Mouse (Mus musculus): ENCODE data around the gene Fam53b. TPM values are rescaled to one million over a fixed set of nuclear protein-coding genes. Genes with fewer than 3 reads are reported as not detected.
A peak's percentile ranks its signal among the peaks of the same experiment; 100 is the strongest.

The Fam53b gene
- polyA plus RNA-seq, 1 experiment from 2014 or later, result 20.4 TPM

DNA sequence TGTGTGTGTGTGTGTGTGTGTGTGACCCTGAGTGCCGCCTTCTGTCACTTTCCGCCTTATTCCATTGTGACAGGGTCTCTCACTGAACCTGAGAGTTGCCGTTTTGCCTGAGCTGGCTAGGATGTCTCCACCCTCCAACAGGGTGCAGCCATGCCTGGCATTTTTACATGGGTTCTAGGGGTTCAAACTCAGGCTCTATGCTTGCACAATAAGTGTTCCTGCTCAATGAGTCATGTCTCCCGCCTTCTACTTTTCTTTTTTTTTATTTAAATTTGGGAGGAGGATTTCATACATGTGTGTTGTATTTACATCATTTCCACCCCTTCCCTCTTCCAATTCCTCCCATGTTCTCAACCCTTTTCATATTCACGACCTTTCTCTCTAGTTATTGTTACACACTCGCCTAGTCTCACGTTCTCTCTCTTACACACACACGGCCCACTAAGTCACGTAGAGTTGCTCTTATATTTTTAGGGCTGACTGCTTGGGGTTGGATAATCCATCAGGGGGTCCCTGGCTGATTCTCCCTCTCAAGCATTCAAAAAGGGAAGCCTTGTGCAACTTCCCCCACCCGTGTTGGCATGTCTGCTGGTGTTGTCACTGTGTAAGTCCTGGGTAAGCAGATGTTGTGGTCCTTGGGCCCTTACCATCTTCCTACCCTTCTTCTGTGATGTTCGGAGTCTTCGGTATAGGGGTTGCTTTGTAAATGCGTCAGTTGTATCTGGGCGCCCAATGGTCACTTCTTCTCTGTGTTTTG is 122.8 kb downstream of the Fam53b start:
- Histone ChIP-seq H3K27me3 (replicated peaks; ENCODE audit: control insufficient read depth, insufficient read depth, low read length) (no peaks in the 10 kb centered on the region), H3K4me1 (replicated peaks; ENCODE audit: control insufficient read depth, insufficient read depth, low read length) (peaks cover 15% of the 10 kb centered on the region), H3K4me2 (ENCODE audit: low read length) (no peak overlapping the region), H3K9me3 (ENCODE audit: control insufficient read depth, low read length) (no peaks in the 10 kb centered on the region), H3K36me3 (ENCODE audit: control insufficient read depth, insufficient read depth, low read length) (no peaks in the 10 kb centered on the region), H3K4me3 (ENCODE audit: low read depth, low read length) (no peak overlapping the region), H3K27ac (ENCODE audit: low read depth) (no peak overlapping the region), H3K9ac (ENCODE audit: low read length) (no peak overlapping the region)
- no peak for DNase-seq (ENCODE audit: low spot score)
- no peak for ATAC-seq (replicated peaks; ENCODE audit: low FRiP score, low TSS enrichment, low read depth)
- WGBS, result 91% methylated on average over 14 of the region's 14 CpGs

DNA sequence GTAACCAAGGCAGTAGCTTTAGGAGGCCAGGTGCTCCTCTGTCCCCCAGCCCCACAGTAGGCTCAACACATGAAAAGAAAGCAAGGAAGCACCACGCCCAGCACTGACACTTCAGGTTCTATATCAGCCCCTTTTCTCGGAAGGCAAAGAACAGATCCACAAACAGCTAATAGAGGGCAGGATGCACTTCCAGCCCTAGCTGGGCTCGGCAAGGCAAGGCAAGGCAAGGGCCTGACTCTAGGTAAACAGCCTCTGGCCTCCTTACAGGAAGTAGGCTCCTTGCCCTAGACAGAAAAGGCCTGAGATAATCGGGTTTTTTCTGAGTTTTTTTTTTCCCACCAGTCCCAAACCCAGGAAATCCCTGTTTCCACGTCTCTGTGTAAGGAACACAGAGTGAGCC is 124.0 kb downstream of the Fam53b start:
- Histone ChIP-seq H3K36me3 (ENCODE audit: control insufficient read depth, insufficient read depth, low read length) (no peaks in the 10 kb centered on the region), H3K9ac (ENCODE audit: low read length) (no peak overlapping the region), H3K4me2 (ENCODE audit: low read length) (no peak overlapping the region), H3K27me3 (replicated peaks; ENCODE audit: control insufficient read depth, insufficient read depth, low read length) (no peaks in the 10 kb centered on the region), H3K9me3 (ENCODE audit: control insufficient read depth, low read length) (no peaks in the 10 kb centered on the region), H3K4me3 (ENCODE audit: low read depth, low read length) (no peak overlapping the region), H3K4me1 (replicated peaks; ENCODE audit: control insufficient read depth, insufficient read depth, low read length) (peaks cover 15% of the 10 kb centered on the region), H3K27ac (ENCODE audit: low read depth) (no peak overlapping the region)
- 43% methylated on average over 5 of the region's 5 CpGs for WGBS
- ATAC-seq (replicated peaks; ENCODE audit: low FRiP score, low TSS enrichment, low read depth) (no peak), DNase-seq (ENCODE audit: low spot score) (no peak)

DNA sequence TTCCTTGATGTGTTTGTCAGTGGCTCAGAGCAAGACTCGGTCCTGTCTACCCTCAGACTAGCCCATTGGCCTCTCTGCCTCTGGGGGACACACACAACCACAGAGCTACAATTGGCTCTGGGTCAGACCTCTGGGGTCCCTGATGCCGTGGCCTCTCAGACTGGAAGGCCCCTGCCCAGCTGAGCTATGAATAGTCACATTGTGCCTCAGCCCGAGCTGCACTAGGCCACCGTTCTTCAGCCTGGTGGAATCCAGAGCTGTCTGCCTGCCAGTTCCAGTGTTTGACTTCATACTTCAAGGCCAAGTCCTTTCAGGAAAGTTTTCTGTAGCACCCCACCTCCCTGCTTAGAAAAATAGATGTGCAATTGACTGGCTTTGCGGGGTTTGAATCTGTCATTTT is 125.0 kb downstream of the Fam53b start:
- DNase-seq (ENCODE audit: low spot score), result no peak
- H3K4me3 ChIP-seq (ENCODE audit: low read depth, low read length), result no peak overlapping the region
- H3K4me1 ChIP-seq (replicated peaks; ENCODE audit: control insufficient read depth, insufficient read depth, low read length), result peaks cover 15% of the 10 kb centered on the region
- H3K27ac ChIP-seq (ENCODE audit: low read depth), result no peak overlapping the region
- H3K9me3 ChIP-seq (ENCODE audit: control insufficient read depth, low read length), result no peaks in the 10 kb centered on the region
- 70% methylated on average over 5 of the region's 5 CpGs for WGBS
- H3K27me3 ChIP-seq (replicated peaks; ENCODE audit: control insufficient read depth, insufficient read depth, low read length), result no peaks in the 10 kb centered on the region
- no peak overlapping the region for H3K4me2 ChIP-seq (ENCODE audit: low read length)
- H3K9ac ChIP-seq (ENCODE audit: low read length), result no peak overlapping the region
- no peak for ATAC-seq (replicated peaks; ENCODE audit: low FRiP score, low TSS enrichment, low read depth)
- H3K36me3 ChIP-seq (ENCODE audit: control insufficient read depth, insufficient read depth, low read length), result no peaks in the 10 kb centered on the region

DNA sequence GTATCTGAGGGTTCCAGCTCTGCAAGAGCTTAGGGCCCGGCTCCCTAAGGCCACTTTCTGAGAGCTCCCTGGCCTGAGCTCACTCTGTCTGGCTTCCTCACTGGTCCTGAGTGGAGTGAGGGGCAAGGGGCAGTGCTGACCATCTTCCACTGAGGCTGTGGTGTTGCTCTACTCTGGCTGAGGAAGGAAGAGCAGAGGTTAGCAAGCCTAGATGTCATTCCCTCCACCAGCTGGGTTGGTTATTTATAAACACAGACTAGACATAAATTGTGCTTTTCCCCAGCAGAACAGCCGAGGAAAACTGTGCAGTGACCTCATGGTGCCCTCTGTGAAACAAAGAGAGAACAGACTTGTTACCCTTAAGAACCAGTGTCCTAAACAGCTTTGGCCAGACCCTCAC is 125.8 kb downstream of the Fam53b start:
- Histone ChIP-seq H3K27ac (ENCODE audit: low read depth) (peak overlapping the region; percentile 0; the same call in 1 of the 2 replicates), H3K36me3 (ENCODE audit: control insufficient read depth, insufficient read depth, low read length) (no peaks in the 10 kb centered on the region), H3K4me1 (replicated peaks; ENCODE audit: control insufficient read depth, insufficient read depth, low read length) (peaks cover 15% of the 10 kb centered on the region), H3K4me2 (ENCODE audit: low read length) (no peak overlapping the region), H3K4me3 (ENCODE audit: low read depth, low read length) (no peak overlapping the region), H3K9me3 (ENCODE audit: control insufficient read depth, low read length) (no peaks in the 10 kb centered on the region), H3K9ac (ENCODE audit: low read length) (no peak overlapping the region), H3K27me3 (replicated peaks; ENCODE audit: control insufficient read depth, insufficient read depth, low read length) (no peaks in the 10 kb centered on the region)
- 18% methylated on average over 2 of the region's 2 CpGs for WGBS
- 0 out of 2 replicates have a peak, but pooled peaks have one; percentile 8 for ATAC-seq (replicated peaks; ENCODE audit: low FRiP score, low TSS enrichment, low read depth)
- no peak for DNase-seq (ENCODE audit: low spot score)

DNA sequence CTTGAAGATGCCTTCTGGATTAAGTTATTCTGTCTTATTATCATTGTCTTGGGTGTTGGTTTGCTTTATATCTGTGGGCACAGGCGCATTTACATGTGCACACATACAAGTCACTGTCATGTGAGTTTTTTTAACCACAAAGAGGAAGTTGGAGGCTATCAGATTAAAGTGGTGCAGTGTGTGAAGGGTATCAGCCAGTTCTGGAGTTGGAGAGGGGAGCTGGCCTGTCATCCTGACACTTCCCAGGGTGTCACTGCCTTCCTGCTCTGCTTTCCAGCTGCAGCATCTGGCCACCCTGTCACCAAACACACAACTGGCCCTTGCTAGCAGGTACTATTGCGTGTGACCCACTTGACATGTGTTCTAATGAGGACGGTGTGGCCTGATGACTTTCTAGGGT is 127.2 kb downstream of the Fam53b start:
- Histone ChIP-seq H3K9ac (ENCODE audit: low read length) (no peak overlapping the region), H3K9me3 (ENCODE audit: control insufficient read depth, low read length) (no peaks in the 10 kb centered on the region), H3K36me3 (ENCODE audit: control insufficient read depth, insufficient read depth, low read length) (no peaks in the 10 kb centered on the region), H3K4me3 (ENCODE audit: low read depth, low read length) (no peak overlapping the region), H3K27me3 (replicated peaks; ENCODE audit: control insufficient read depth, insufficient read depth, low read length) (no peaks in the 10 kb centered on the region), H3K4me2 (ENCODE audit: low read length) (no peak overlapping the region), H3K27ac (ENCODE audit: low read depth) (no peak overlapping the region), H3K4me1 (replicated peaks; ENCODE audit: control insufficient read depth, insufficient read depth, low read length) (peaks cover 15% of the 10 kb centered on the region)
- WGBS, result 90% methylated on average over 3 of the region's 3 CpGs
- ATAC-seq (replicated peaks; ENCODE audit: low FRiP score, low TSS enrichment, low read depth) (no peak), DNase-seq (ENCODE audit: low spot score) (no peak)

DNA sequence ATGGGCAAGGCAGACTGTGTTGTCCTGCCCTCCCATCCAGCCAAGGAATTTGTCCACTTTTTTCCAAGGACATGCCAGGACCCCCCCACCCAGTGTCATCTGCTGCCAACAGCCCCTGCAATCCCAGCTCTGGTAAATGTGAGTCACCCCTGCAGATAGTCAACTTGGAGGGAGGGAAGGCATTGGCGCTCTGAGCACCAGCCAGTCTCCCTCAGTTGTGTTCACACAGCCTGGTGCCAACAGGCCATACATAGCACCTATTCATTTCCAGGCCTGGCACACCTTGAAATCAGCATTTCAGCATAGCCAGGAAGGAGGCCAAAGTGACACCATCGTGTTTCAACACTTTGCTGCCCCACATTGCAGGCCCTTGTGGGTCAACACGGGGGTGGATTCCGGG is 129.8 kb downstream of the Fam53b start:
- 89% methylated on average over 4 of the region's 4 CpGs for WGBS
- no peak for DNase-seq (ENCODE audit: low spot score)
- ATAC-seq (replicated peaks; ENCODE audit: low FRiP score, low TSS enrichment, low read depth), result no peak
- no peaks in the 10 kb centered on the region for H3K27me3 ChIP-seq (replicated peaks; ENCODE audit: control insufficient read depth, insufficient read depth, low read length)
- H3K36me3 ChIP-seq (ENCODE audit: control insufficient read depth, insufficient read depth, low read length), result no peaks in the 10 kb centered on the region
- H3K9ac ChIP-seq (ENCODE audit: low read length), result no peak overlapping the region
- H3K4me2 ChIP-seq (ENCODE audit: low read length), result no peak overlapping the region
- H3K9me3 ChIP-seq (ENCODE audit: control insufficient read depth, low read length), result no peaks in the 10 kb centered on the region
- H3K4me3 ChIP-seq (ENCODE audit: low read depth, low read length), result no peak overlapping the region
- H3K4me1 ChIP-seq (replicated peaks; ENCODE audit: control insufficient read depth, insufficient read depth, low read length), result peaks cover 15% of the 10 kb centered on the region
- H3K27ac ChIP-seq (ENCODE audit: low read depth), result no peak overlapping the region

DNA sequence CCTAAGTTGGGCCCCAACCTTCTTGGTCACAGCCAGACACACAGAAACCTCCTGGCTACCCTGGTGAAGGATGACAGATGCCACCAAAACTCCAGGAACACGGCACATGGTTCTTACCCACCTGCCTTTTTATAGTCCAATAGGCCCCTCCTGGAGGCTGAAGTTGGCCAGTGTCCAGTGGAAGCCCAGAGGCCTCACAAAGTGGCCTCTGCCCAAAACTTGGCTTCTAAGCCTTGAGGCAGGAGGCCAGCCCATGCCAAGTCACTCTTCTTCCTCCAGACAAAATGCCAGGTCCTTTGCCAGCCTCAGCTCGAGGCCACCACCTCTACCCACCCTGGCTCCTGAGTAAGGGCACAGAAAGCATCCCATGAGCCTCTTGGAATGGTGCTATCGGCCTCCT is 130.8 kb downstream of the Fam53b start:
- Histone ChIP-seq H3K27ac (ENCODE audit: low read depth) (no peak overlapping the region), H3K27me3 (replicated peaks; ENCODE audit: control insufficient read depth, insufficient read depth, low read length) (no peaks in the 10 kb centered on the region), H3K36me3 (ENCODE audit: control insufficient read depth, insufficient read depth, low read length) (no peaks in the 10 kb centered on the region), H3K9me3 (ENCODE audit: control insufficient read depth, low read length) (no peaks in the 10 kb centered on the region), H3K9ac (ENCODE audit: low read length) (no peak overlapping the region), H3K4me1 (replicated peaks; ENCODE audit: control insufficient read depth, insufficient read depth, low read length) (peaks cover 6% of the 10 kb centered on the region), H3K4me3 (ENCODE audit: low read depth, low read length) (no peak overlapping the region), H3K4me2 (ENCODE audit: low read length) (no peak overlapping the region)
- ATAC-seq (replicated peaks; ENCODE audit: low FRiP score, low TSS enrichment, low read depth) (no peak), DNase-seq (ENCODE audit: low spot score) (no peak)
- WGBS, result 85% methylated on average over 3 of the region's 3 CpGs

DNA sequence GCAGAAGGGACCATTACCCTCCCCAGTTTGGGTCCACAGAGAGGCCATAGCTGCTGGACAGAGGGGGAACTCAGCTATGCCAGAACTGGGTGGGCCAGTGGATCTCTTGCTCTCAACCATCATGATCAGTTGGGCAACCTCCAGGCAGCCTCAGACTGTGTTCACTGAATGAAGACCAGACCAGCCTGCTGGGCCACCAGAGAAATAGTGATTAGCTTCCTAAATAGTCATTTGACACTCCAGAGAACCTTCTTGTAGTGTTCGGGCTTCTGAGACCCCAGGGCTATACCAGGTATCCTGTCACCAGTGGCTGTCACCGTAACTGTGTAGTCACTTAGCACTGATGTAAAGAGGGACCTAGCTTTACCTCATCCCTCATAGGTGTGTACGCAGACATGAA is 131.3 kb downstream of the Fam53b start:
- Histone ChIP-seq H3K27ac (ENCODE audit: low read depth) (no peak overlapping the region), H3K36me3 (ENCODE audit: control insufficient read depth, insufficient read depth, low read length) (no peaks in the 10 kb centered on the region), H3K4me1 (replicated peaks; ENCODE audit: control insufficient read depth, insufficient read depth, low read length) (peaks cover under 1% of the 10 kb centered on the region; the same call in 1 of the 2 replicates), H3K9me3 (ENCODE audit: control insufficient read depth, low read length) (no peaks in the 10 kb centered on the region), H3K9ac (ENCODE audit: low read length) (no peak overlapping the region), H3K27me3 (replicated peaks; ENCODE audit: control insufficient read depth, insufficient read depth, low read length) (no peaks in the 10 kb centered on the region), H3K4me3 (ENCODE audit: low read depth, low read length) (no peak overlapping the region), H3K4me2 (ENCODE audit: low read length) (no peak overlapping the region)
- DNase-seq (ENCODE audit: low spot score), result no peak
- WGBS, result 89% methylated on average over 3 of the region's 3 CpGs
- no peak for ATAC-seq (replicated peaks; ENCODE audit: low FRiP score, low TSS enrichment, low read depth)

DNA sequence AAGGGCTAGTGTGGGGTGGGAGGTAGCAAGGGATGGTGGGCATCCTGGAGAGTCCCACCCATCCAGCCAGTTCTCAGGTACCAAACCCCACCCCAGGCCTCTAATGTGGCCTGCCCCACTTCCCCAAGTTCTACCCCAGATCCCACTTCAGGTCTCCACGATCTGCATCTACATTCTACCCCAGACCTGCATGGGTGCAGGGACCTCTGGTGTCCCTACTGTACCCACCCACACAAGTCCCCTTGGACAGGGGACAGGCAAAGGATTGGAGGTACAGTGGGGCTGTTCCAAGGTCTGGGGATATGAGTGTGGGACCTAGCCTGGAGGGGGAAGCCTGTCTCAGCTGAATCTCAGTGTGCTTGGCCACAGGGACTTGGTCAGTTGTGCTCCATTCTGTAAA is 131.9 kb downstream of the Fam53b start:
- Histone ChIP-seq H3K27me3 (replicated peaks; ENCODE audit: control insufficient read depth, insufficient read depth, low read length) (no peaks in the 10 kb centered on the region), H3K27ac (ENCODE audit: low read depth) (no peak overlapping the region), H3K4me1 (replicated peaks; ENCODE audit: control insufficient read depth, insufficient read depth, low read length) (no peaks in the 10 kb centered on the region), H3K9ac (ENCODE audit: low read length) (no peak overlapping the region), H3K4me3 (ENCODE audit: low read depth, low read length) (no peak overlapping the region), H3K9me3 (ENCODE audit: control insufficient read depth, low read length) (no peaks in the 10 kb centered on the region), H3K36me3 (ENCODE audit: control insufficient read depth, insufficient read depth, low read length) (no peaks in the 10 kb centered on the region), H3K4me2 (ENCODE audit: low read length) (no peak overlapping the region)
- DNase-seq (ENCODE audit: low spot score) (no peak), ATAC-seq (replicated peaks; ENCODE audit: low FRiP score, low TSS enrichment, low read depth) (no peak)
- 61% methylated on average over 1 of the region's 1 CpGs for WGBS

Measured in intestine, embryonic 14.5 days (tissue).